Mouse (Mus musculus): ENCODE data around the gene Tshz3.

GRCm38 (mm10) chr7:36717192-36717591 is 19.3 kb downstream of the Tshz3 start:
- TF ChIP-seq POLR2AphosphoS5 (IDR thresholded peaks at IDR 0.05; ENCODE audit: insufficient replicate concordance, low read depth, low read length) (no peak), CTCF (IDR thresholded peaks at IDR 0.05; ENCODE audit: low read depth, low read length) (no peak), GATA1 (IDR thresholded peaks at IDR 0.05; ENCODE audit: borderline replicate concordance, low read length) (no peak)
